Mouse (Mus musculus): ENCODE data around the gene 1700029P11Rik.
"Not testable (repeated sequence)": the region's sequence is repeated elsewhere in the genome, so short reads cannot be mapped to it uniquely, and the experiment has no call there.

The 1700029P11Rik gene

DNA sequence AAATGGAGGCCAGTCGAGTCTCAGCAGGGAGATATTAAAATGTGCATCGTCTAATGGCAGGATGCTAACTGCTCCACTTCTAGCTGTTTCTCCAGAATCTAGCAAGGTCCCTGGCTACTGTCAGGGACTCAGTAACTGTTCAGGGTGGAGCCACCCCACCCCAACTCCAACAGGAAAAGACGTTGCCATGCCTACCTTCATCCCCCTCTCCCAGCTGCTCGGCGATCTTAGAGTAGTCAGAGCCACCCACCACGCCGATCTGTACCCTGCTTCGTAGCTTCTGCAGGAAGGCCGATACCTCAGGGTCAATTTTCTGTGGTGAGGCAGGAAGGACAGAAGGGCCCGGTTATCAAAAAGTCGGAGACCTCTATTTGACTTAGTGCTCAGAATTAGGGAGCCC lies 22.7 kb upstream of the 1700029P11Rik start:
- no peak for DNase-seq (ENCODE audit: low spot score in 2 of 2)

DNA sequence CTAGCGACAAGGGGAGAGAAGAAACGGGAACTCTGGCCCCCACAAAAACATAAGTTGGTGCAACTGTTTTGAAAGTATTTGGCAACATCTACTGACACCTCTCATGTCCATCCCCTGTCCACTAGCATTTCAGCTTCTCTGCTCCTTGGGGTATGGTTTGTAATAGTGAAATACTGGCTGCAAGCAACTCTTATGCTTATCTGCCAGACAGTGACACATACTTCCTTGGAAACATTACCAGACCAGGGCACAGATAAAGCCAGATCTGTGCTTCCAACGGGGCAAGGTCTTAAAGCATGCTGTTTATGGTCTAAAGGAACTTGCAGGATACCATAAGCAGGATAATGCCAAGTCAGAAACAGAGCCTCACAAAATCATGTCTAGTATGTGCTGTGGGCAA lies 21.4 kb upstream of the 1700029P11Rik start:
- DNase-seq (ENCODE audit: low spot score in 2 of 2) = no peak

GRCm38 (mm10) chr15:81960171-81961077 lies 19.9 kb upstream of the 1700029P11Rik start, which contains the start of gene Pmm1:
Gene Pmm1 (minus strand): TSS chr15:81960930.
- DNase-seq (ENCODE audit: low spot score in 2 of 2) = peak; percentile 96 to 97

GRCm38 (mm10) chr15:81961078-81961451 lies 19.3 kb upstream of the 1700029P11Rik start:
- DNase-seq (ENCODE audit: low spot score in 2 of 2) = no peak

- DNase-seq (ENCODE audit: low spot score in 2 of 2) = no peak
Observed at GRCm38 (mm10) chr15:81964262-81964661, 16.1 kb upstream of the 1700029P11Rik start.

- DNase-seq (ENCODE audit: low spot score in 2 of 2) = no peak
Observed at GRCm38 (mm10) chr15:81964980-81965545, 15.3 kb upstream of the 1700029P11Rik start.

DNA sequence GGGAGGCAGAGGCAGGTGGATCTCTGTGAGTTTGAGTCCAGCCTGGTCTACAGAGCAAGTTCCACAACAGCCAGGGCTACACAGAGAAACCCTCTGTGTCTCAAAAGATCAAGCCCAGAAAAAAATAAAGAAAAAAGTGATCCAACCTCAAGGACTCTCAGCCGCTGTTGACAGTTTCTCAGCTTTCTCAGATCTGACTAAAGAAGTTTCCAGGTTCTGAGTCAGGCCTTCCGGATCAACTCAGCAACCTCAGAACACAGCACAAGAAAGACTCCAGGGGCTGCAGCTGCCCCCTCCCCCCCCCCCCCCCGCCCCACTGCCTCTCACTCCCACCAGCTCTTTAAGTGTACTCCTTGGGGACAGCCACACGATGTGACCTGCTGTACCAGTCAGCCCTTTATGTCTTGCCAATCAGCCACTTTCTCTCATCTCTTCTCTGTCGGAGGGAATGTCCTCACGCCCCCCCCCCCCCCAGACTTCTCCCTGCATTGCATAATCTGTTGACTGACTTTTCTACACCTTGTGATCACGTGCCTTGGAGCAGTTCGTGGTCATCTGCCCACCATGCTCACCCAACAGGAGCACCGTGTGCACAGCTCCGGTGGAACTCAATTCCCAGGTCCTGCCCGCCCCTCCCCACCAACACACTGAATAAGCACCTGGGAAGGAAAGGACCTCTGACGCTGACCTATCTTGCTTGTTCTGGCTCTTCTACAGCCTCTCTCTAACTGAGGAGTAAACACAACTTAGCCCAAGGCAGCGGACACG lies 14.1 kb upstream of the 1700029P11Rik start:
- DNase-seq (ENCODE audit: low spot score in 2 of 2) = no peak

DNA sequence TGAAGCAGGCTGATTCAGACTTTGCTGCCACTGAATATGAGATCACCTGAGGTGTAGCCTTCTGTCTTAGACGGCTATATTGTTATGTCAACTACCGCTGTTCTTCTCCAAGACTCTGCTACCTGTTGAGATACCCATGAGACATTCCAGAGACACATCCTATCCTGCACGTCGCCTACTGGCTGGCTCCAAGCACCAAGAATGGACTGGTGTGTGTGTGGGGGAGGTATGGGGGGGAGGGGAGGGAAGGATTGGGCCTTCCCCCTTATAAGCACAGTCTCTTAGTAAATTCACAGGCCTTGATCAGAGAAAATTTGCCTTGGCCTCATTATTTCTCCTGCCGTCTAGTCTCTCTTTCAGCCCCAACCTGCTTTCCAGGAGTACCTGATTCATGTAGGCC lies 12.5 kb upstream of the 1700029P11Rik start:
- DNase-seq (ENCODE audit: low spot score in 2 of 2) = no peak

DNA sequence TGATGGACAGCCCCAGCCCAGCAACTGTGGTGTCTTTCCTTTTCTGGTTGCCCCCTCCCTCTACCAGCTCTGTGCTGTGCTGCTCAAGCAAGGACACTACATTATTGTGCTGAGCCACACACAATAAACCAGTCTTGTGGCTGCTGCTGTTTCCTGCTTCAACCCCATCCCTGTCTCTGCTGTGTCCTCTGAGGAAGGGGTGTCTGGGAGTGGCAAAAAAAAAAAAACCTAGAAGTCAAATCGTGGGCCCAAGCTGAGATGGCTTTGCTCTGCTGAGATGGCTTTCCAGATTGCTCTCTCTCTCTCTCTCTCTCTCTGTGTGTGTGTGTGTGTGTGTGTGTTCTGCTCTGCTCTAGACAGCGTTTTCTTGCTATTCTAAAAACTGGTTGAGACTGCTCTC lies 11.9 kb upstream of the 1700029P11Rik start:
- no peak for DNase-seq (ENCODE audit: low spot score in 2 of 2)

DNA sequence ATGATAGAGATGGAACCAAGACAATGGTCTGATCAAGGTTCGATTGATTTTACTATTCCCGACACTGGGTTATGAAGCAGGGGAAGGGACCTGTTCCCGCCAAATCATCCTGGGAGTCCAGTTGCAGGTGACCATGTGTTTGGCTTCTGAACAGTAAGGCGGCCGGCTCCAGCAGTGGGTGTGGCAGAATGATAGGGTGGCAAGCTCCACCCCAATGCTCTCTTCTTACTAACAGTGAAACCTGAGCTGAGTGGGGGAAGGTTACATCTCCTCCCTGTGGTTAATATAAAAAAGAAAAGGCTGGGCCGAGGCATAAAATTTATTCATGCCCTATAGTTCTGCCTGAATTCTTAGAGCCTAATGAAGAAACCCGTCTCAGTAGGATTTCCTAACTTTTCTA lies 11.2 kb upstream of the 1700029P11Rik start:
- no peak for DNase-seq (ENCODE audit: low spot score in 2 of 2)

DNA sequence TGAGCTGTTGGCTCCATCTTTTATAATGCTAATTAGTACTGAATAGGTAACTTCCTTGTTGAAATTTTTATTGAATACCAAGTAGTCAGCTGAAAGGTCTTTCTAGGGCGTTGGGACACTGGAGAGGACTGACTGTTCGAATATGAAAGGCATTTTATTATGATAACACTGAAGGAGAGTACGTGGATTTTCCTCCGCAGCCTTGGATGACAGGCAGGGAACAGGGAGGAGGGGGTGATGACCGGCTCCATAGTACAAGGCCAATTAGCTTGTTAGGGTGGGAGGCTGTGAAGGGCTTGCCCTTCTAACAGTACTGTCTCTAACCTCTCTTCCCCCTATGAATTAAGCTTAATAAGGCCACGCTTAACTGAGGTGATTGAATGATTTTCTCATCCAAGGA lies 10.7 kb upstream of the 1700029P11Rik start:
- DNase-seq (ENCODE audit: low spot score in 2 of 2) = not testable (repeated sequence)

DNA sequence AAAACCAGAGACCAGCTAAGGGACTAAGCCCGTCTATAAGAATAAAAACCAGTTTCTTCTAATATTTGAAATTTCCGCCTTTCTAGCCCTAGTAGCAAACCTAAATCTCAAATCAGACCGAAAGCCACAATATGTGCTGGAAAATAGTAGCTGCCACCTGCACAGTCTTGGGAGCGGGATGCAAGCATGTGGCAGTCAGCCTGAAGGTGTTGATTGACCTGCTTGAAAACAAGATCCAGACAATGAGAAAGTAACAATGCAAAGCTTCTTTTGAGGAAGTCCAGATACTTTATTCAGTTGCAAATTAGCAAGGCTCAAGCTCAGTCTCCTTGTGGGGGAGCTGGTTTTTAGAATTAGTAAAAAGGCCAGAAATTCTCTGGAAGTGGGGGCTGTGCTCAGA lies 9.8 kb upstream of the 1700029P11Rik start:
- not testable (repeated sequence) for DNase-seq (ENCODE audit: low spot score in 2 of 2)

GRCm38 (mm10) chr15:81975156-81975555 lies 5.2 kb upstream of the 1700029P11Rik start:
- DNase-seq (ENCODE audit: low spot score in 2 of 2) = not testable (repeated sequence)

GRCm38 (mm10) chr15:81982173-81982572 lies 1.8 kb downstream of the 1700029P11Rik start:
- no peak for DNase-seq (ENCODE audit: low spot score in 2 of 2)

DNA sequence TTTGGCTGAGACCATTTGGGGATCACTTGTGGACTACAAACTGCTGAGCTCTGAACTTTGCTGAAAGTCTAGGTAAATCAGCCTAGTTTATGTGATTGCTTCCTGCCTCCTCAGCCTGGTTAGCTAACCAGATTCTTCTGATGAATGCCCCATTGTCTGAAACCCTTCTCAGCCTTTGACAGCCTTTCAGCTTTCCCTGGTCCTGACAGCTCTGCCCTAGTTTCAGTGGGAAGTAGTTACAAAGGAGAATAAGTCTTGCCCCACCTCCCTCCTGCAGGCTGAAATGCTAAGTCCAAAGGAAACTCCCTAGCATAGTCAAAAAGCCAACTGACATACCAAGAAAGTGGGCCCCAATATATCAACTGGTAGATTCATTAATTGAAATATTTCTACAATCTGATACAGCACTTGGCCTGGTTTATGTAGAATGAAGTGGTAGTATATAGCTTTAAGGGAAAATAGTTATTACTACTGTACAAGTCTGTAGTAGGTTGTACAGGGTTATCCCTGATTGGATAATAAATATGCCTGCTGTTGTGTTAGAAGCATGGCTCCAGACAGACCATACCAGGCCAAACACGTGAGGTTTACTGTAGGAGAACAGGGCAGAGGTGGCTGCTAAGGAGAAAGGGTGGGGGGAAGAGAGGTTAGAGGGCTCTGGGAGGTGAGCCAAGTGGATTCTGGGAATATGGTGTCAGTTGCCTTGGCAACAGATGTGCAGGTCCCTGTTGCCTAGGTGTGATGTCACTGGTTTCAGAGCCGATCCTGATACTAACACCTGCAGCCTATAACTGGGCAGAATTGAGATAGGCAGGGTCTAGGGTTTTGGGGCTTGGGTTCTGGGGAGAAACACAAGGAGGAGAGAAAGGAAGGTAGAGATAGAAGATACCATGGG lies 5.2 kb downstream of the 1700029P11Rik start:
- DNase-seq (ENCODE audit: low spot score in 2 of 2) = no peak

DNA sequence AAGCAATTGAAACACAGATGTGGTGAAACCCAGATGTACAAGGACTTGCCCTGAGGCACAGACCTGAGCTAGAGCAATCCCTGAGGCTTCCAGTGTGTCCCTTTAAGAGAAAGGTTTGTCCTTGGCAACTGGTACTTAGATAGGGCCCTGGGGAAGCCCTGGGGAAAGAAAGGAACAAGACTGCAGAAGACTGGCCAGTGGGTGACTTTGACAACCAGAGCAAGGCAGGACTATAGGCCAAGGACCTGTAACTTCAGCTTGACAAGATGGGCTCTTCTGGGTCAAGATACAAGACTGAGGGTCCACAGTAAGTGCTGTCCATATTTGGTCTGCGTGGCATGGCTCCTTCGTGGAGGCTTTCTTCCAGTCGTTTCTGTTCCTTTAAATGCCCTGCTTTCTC lies 7.3 kb downstream of the 1700029P11Rik start, which contains the start of gene Xrcc6:
Gene Xrcc6, plus strand, starts transcription at position 190 of the 400 bp plus-strand sequence.
- no peak for DNase-seq (ENCODE audit: low spot score in 2 of 2)

DNA sequence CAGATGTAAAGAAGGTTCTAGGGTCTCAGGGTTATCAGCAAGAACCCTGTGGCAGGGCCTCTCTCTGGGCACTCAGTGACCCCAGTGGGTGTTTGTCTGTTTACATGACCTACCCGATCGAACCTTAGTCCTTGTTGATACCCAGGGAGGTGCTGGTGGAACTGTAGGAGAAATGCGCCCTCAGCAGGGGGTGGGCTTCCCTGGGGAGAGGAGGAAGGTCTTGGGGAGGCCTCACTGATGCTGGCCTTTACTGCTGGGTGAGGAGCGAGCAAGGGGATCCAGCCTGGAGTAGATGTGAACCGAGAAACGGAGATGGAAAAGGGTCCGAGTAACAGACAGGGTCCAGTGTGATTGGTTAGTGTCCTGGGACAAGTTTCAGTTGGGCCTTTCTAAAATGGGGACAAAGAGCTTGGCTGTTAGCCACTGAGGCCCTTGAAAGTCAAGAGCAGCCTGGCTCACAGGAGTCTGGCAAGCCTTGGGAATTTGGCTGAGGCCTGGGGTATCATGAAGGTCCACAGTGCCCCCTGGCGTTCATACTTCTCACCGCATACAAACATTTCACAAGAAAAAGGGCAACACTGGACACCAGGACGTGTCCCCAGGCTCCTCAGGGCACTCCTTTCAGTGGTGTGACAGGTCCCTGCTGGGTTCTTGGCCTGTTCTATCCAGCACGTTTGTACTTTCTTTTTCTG lies 9.2 kb downstream of the 1700029P11Rik start:
- peak; percentile 64 to 76 for DNase-seq (ENCODE audit: low spot score in 2 of 2)

DNA sequence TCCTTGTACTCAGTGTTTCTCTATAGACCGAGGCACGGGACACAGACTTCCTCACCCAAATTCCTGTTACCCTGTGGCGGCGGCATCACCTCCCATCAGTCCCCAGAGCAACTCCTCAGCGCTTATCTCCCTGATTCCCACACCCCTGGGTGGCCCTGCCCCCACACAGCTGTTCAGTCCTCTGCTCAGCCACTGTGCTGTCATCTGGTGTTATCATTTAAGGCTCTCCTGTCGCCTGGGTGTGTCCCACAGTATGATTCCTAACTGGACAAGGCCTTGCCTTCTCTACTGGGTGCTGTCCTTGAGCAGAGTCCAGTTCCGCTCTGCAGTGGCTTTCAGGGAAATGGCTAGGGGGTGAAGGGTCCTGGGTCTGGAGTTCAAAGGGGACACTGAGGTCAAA lies 10.2 kb downstream of the 1700029P11Rik start:
- no peak for DNase-seq (ENCODE audit: low spot score in 2 of 2)

DNA sequence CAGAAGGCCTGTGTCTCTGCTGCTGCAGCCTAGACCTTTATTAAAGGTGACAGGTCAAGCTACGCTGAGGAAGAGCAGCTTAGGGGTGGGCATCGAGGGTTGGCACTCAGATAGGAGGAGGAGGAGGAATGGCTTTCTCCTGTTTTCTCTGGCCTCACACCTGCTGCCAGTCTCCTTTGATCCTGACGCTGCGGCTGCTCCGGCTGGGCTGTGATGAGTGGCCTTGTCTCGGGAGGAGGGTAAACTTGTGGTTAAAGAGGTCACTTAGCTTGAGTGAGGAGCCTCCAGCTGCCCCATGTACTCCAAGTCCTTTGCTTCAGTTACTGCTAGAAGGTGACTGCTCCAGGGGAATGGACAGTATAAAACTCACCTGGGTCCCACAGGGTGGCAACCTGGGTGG lies 13.7 kb downstream of the 1700029P11Rik start:
- no peak for DNase-seq (ENCODE audit: low spot score in 2 of 2)

- DNase-seq (ENCODE audit: low spot score in 2 of 2) = no peak
Observed at GRCm38 (mm10) chr15:82004257-82004656, 23.9 kb downstream of the 1700029P11Rik start.

GRCm38 (mm10) chr15:82011947-82012346 lies 31.6 kb downstream of the 1700029P11Rik start:
- DNase-seq (ENCODE audit: low spot score in 2 of 2) = no peak
